Mouse (Mus musculus): ENCODE measurements around the gene Sept8.

Gene Sept8

GRCm38 (mm10) chr11:53583151-53583550 lies 64.1 kb downstream of the Sept8 start:
- no peak for DNase-seq (ENCODE audit: low spot score in 2 of 2)

- DNase-seq (ENCODE audit: low spot score in 2 of 2): peak in 1 of 2 experiments; percentile 5
Observed at GRCm38 (mm10) chr11:53584849-53585248, 65.8 kb downstream of the Sept8 start.

- DNase-seq (ENCODE audit: low spot score in 2 of 2): no peak
Observed at GRCm38 (mm10) chr11:53585510-53585909, 66.5 kb downstream of the Sept8 start.

- DNase-seq (ENCODE audit: low spot score in 2 of 2): no peak
Observed at GRCm38 (mm10) chr11:53588279-53588678, 69.2 kb downstream of the Sept8 start.

GRCm38 (mm10) chr11:53590368-53590768 lies 71.3 kb downstream of the Sept8 start:
- DNase-seq (ENCODE audit: low spot score in 2 of 2): peak in 1 of 2 experiments; percentile 4

- no peak for DNase-seq (ENCODE audit: low spot score in 2 of 2)
Observed at GRCm38 (mm10) chr11:53591116-53591515, 72.1 kb downstream of the Sept8 start.

Measured in heart, adult 9 months (tissue).